Mouse (Mus musculus): ENCODE results near the gene Shank3. TPM values are rescaled to one million over a fixed set of nuclear protein-coding genes. Genes with fewer than 3 reads are reported as not detected.

The Shank3 gene
- total RNA-seq, 2 experiments from 2014 or later, result 35.9 to 40.4 TPM

DNA sequence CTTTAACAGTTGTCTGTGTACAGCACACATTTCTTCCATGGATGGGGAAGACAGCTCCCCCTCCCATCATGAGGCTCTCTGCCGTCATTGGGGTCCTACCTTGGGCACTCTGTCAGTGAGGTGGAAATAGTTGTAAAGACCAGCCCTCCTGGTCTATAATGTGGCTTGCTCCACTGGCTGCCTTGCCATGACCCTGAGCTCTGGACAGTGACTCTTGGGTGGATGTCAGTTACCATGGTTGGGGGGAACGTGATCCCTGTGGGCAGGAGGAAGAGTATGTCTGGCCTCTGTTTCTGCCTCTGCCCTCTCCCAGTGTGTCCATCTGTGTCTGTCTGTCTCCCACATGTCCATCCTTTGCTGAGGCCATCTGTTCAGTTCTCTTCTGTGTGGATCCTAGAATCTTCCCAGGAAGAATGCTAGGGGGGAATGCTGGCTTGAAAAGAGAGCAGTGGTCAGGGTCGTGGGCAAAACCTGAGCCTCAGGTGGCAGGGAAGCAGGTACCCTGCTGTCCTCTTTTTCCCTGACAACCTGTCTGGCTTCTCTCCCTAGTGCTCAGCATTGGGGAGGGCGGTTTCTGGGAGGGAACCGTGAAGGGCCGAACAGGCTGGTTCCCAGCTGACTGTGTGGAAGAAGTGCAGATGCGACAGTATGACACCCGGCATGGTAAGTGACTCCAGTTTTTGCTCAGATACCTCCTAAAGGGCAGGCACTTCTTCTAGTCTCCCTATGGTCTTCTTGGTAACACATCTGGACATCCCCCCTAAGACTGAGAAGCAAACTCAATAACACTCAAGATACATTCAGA is 25.4 kb downstream of the Shank3 start:
- peak in 1 of 2 experiments; percentile 0 for DNase-seq

DNA sequence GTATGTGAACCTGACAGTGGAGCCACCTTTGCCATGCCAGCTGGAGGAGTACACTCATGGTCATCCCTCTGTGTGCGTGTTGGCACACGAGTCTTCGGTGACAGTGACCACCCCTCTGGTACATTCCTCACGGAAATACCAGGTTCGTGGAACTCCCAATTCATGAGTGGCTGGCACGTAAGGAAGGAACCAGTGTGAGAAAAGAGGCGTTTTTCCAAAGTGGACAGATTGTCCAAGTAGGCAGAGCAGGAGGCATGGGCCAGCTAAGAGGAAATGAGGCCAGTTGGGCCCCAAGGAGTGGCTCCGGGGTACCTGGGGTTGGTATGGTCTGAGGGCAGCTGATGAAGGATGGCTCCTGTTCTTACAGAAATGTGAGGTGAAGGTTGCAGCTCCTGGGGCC is 26.0 kb downstream of the Shank3 start:
- DNase-seq, result no peak

DNA sequence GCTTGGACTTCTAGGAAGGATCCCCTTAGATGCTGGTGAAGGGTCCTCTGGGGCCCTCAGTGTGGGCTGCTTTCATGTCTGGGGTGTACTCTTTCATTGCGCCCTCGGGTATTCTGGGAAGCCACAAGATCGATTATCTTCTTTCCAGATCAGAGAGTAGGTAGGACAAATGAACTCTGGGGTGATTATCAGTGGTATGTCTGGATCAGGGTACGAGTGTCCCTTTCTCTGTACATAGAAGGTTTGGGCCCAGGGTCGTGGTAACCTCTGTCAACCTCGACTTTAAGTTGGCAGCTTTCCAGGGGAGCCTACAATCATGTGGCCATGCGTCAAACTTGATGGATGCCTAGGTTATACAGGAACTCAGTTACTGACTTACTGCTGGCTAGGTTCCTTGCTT is 26.5 kb downstream of the Shank3 start:
- peak in 1 of 2 experiments; percentile 2 for DNase-seq

DNA sequence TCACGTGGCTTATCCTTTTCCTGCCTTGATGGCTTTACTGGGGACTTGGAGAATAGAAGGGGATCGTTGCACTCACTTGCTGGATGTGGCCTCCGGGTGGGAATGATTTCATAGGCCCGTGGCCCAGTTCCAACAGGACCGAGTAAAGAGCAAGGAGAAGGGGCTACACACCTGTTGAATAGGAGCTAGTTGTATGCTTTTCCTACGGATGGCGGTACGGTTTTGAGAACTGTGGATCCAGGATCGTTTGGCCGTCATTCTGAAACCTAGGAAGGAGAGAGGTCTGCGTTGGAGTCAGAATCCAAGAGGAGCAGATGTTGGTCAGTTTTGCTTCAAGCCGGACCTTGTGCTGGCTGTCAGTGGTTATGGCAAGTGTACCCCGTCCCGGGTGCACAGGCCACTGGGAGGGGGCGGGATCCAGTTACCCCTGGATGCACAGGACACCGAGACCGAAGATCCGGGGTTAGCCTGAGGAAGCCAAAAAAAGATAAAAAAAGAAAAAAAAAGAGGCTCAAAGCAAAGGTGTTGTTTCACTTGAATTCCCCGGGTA is 27.4 kb downstream of the Shank3 start:
- DNase-seq, result peak in 1 of 2 experiments; percentile 0

DNA sequence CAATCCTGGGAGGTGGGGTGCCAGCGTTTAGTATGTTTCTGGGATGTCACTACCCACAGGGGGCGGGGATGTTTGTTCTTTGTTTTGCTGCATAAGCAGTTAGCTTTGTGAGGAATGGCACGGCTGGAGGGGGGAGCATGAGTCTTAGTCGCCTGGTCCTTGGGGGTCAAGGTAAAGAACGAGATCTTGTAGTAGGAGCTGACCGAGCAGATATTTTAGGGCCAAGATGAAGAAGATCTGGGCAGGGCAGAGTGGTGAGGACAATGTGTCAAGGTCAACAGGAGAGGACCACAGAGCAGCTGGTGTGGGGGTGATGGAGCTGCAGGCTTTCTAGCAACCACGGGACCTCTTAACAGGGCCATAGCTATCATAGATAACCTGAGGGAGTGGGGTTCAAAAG is 28.0 kb downstream of the Shank3 start:
- no peak for DNase-seq

DNA sequence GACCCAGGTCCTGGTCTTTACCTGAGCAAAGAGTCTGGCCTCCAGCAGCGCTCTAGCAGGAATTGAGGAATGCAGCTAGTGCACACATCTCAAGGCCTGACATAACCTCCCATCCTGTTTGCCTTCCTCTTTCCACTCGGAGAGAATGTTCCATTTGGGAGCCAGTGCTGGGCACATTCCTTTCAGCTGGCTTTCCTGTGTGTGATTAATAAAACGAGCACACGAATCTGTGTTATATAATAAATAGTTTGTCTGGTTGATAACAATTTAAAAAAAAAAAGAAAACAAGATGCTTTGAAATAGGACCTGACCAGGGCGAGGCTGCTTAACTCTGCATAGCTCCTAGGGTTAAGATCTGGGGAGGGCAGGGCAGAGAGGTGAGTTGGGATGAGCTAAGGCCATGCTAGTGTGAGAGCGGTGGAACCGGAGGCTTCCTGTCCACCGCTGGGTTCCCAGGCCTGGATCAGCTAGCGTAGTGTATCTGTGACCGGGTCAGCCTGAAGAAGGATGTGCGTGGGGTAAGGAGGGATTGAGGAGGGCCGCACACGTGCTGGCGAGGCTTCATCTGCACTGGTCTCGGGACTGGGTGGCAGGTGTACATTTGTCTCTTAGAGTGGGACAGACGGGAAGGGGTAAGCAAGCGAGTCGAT is 28.9 kb downstream of the Shank3 start:
- DNase-seq, result peak in 1 of 2 experiments; percentile 16

DNA sequence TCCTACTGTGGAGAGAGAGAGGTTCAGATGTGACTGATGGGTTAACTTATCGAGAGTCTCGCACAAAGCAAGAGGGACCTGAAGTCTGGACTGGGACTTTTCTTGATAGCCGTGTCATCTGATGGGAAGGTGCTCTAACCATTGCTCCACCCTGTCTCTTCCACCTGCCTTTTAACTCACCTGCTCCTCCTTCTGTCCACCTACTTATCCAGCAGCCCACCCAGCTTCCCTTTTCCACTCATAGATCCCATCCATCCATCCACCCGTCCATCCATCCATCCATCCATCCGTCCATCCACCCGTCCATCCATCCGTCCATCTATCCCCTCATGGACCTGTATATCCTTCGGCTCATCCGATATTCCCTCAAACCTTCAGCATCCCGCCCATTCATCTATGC is 29.5 kb downstream of the Shank3 start:
- DNase-seq, result no peak

DNA sequence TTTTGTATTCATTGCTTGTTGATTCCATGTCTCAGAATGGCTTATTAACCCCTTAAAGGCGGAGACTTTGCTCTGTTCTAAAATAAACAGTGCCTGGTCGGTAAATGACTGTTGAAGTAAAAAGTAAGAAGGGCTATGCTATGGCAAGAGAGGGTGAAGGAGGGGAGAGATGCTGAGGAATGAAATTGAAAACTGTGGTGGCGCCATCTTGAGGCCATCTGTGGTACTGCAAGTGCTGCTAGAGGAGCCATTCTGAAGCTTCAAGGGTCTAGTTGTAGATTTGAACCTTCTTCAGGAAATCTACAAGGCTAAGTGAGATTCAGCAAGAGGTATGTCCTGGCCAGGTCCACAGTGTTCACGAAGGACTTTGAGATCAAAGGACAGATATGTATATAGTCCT is 30.9 kb downstream of the Shank3 start:
- DNase-seq, result peak in 1 of 2 experiments; percentile 81

DNA sequence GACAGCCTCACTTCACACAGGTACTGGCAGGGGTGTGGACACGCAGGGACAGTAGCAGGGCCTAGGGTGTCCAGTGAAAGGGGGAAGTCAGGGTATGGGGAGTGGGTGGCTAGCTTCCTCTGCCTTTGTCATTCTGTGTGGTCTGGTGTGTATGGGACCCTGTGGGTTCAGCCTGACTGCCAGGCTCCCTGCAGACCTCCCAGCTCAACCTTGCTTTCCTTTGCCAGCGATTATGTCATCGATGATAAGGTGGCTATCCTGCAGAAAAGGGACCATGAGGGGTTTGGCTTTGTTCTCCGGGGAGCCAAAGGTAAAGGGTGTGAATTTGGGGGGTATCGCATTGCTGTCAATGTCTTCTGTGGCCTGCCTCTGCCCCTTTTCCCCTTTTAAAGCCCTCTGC is 32.0 kb downstream of the Shank3 start:
- DNase-seq, result no peak

DNA sequence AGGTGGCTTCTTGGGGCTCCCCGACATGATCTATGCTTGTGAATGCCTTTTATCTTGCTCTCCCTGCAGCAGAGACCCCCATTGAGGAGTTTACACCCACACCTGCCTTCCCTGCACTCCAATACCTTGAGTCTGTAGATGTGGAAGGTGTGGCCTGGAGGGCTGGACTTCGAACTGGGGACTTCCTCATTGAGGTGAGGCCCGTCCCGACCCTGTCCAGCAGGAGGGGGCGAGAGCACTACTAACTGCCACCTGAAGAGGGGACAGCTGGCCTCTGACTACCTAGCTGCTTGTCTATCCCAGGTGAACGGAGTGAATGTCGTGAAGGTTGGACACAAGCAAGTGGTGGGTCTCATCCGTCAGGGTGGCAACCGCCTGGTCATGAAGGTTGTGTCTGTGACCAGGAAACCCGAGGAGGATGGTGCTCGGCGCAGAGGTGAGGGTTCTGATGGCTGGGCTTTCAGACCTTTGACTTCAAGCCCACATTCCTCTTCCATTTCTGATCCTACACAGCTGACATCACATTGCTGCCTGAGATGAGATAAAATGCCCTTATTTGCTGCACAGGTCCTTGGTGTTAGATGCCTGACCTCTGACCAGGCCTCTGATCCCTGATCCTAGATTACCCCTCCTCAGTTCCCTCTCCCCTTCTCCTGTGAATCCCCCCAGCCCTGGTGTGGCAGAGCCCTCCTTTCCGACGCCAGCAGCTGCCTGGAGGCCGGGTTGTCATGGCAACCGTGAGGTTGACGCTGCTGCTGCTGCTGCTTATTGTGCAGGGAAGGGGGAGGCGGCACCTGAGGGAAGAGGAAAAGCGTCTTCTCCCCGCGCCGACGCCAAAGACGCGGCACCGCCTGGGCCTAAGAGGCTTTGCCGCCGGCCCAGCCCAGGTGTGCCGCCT is 32.9 kb downstream of the Shank3 start:
- DNase-seq, result peak in 1 of 2 experiments; percentile 1

DNA sequence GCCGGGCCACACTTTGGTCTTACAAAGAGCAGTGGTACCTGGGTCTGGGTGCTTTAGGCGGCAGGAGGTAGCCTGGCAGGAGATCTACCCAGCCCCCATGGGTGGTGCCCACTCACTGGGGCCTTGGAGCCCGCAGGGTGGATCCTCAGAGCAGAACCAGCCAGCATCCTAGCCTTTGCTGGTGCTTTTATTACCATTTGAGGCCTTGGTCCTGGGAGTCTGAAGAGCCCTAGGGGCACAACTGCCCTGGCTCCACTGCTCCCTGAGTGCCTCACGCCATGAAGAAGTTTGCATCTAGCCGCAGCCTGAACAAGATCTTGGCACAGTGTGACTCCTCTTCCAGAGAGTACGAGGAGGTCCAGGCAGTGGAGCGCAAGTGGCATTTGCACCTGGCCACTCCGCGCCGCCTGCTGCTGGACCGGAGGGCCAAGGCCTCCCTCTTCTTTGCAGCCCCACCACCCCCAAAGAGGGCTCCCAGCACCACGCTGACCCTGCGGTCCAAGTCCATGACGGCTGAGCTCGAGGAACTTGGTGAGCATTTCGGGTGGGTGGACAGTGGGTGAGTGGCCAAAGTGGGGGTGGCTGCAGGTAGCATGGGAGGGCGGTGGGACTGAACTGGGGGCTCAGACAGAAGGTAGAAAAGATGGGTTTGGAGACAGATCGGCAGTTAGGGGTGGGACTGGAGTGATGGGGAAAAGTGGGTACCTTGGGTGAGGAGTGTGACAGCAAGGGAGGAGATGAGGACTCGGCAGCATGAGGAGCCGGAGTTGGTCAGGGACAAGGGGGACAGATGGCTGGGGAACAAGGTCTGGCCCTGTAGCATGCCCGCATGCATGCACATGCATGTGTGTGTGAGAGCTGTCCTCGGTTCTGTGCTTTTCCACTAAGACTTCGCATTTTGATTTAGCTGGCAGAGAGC is 33.8 kb downstream of the Shank3 start:
- peak in 1 of 2 experiments; percentile 0 for DNase-seq

DNA sequence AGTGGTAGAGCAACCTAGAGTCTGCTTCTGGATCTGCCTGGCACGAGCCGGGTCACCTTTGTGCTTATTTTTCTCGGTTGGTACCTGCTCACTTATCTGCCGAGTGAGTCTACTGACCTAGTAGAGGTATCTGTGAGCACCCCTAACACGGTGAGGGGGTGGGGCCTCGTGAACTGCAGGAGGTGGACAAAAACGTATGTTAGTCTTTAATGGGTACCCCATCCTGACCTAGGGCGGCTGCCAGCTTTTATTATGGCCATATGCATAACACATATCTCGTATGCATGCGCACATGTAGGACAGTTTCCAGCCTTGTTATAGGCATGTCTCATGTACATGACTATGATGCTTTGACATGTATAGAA is 34.4 kb downstream of the Shank3 start:
- peak in 1 of 2 experiments; percentile 0 for DNase-seq

DNA sequence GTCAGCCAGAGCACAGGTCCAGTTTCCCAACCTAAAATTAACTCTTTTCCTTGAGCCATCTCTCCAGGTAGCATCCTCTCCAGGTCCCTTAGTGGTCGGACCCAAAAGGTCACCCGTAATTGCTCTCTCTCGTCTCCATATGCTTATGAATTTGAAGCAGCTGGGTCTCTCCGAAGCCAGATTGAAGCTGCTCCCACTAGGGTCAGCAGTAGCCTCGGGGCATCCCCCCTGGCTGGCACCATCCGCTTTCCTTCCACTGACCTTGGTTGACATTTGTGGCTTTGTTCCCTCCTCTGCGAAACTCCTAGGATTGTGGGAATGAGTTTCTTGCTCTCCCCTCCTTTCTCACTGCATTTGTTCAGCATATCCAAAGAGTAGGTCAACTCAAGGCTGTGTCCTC is 44.7 kb downstream of the Shank3 start:
- no peak for DNase-seq

DNA sequence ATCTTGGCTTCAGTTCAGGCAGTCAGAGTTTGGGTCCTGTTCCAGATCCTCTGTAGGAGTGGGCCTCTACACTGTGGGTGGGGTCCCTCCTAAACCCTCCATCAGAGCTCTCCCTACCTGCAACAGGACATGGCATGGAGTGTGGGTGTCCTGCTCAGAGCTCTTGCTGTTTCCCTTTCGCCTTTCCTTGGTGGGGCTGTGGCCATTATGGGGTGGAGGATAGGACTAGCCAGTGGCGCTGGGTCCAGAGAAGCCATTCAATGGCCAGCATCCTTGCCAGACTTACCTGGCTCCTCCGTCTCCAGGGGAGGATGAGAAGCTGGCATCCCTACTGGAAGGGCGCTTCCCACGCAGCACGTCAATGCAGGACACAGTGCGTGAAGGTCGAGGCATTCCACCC is 47.9 kb downstream of the Shank3 start:
- no peak for DNase-seq

DNA sequence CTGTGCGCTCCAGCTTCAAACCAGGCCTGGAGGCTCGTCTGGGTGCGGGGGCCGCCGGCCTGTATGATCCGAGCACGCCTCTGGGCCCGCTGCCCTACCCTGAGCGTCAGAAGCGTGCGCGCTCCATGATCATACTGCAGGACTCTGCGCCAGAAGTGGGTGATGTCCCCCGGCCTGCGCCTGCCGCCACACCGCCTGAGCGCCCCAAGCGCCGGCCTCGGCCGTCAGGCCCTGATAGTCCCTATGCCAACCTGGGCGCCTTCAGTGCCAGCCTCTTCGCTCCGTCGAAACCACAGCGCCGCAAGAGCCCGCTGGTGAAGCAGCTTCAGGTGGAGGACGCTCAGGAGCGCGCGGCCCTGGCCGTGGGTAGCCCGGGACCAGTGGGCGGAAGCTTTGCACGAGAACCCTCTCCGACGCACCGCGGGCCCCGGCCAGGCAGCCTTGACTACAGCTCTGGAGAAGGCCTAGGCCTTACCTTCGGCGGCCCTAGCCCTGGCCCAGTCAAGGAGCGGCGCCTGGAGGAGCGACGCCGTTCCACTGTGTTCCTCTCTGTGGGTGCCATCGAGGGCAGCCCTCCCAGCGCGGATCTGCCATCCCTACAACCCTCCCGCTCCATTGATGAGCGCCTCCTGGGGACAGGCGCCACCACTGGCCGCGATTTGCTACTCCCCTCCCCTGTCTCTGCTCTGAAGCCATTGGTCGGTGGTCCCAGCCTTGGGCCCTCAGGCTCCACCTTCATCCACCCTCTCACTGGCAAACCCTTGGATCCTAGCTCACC is 48.6 kb downstream of the Shank3 start:
- DNase-seq, result no peak

DNA sequence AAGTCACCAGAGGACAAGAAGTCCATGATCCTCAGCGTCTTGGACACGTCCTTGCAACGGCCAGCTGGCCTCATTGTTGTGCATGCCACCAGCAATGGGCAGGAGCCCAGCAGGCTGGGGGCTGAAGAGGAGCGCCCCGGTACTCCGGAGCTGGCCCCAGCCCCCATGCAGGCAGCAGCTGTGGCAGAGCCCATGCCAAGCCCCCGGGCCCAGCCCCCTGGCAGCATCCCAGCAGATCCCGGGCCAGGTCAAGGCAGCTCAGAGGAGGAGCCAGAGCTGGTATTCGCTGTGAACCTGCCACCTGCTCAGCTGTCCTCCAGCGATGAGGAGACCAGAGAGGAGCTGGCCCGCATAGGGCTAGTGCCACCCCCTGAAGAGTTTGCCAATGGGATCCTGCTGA is 49.4 kb downstream of the Shank3 start:
- DNase-seq, result no peak

DNA sequence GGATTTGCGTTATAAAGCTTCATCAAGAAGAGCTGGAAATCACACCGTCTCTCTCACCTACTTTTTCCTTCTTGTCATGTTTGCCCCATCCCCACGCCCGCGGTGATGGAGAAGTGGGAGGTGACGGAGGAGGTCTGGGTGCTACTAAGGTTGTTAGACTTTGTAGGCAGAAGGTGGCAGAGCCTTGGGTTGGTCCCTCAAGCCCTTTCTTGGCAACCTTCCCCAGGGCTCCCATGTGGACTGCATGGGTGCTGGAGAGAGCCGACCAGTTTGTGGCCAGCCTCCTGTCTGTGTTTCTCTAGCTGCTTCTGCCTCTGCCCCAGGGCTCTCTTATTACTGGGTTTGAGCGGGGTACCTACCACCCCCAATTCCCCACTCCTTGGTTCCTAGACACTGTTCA is 51.1 kb downstream of the Shank3 start:
- no peak for DNase-seq

DNA sequence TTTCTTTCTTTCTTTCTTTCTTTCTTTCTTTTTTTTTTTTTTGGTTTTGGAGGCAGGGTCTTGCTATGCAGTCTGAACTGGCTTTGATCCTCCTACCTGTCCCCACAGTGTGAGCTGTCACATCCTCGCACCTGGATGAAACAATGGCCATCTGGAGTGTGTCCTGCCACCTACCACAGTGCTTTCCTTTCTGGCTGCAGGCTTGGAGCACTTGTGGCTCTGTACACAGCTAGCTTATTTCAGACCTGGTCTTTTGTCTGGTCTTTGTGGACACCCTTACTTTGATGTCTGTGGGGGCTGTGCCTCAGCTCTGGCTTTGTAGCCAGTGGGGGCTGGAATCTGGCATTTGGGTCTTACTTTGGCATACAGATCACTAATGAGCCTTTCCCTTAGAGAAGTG is 52.3 kb downstream of the Shank3 start:
- DNase-seq, result no peak

DNA sequence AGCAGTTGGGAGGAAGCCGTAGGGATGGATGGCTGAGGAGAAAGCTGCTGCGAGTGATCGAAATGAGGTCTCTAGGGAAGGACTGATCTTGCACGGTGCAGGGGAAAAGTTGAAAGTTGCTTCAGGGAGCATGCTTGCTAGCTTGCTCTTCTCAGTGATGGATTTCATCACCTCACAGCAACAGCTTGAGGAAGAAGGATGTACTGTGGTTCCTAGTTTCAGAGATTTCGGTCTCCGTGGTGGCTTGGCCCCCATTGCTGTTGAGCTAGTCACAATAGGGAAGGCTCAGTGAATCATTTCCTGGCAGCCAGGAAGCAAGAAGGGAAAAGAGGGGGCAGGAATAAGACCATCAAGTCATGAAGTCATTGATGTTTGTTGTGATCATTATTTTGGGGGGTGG is 56.2 kb downstream of the Shank3 start:
- DNase-seq, result no peak

DNA sequence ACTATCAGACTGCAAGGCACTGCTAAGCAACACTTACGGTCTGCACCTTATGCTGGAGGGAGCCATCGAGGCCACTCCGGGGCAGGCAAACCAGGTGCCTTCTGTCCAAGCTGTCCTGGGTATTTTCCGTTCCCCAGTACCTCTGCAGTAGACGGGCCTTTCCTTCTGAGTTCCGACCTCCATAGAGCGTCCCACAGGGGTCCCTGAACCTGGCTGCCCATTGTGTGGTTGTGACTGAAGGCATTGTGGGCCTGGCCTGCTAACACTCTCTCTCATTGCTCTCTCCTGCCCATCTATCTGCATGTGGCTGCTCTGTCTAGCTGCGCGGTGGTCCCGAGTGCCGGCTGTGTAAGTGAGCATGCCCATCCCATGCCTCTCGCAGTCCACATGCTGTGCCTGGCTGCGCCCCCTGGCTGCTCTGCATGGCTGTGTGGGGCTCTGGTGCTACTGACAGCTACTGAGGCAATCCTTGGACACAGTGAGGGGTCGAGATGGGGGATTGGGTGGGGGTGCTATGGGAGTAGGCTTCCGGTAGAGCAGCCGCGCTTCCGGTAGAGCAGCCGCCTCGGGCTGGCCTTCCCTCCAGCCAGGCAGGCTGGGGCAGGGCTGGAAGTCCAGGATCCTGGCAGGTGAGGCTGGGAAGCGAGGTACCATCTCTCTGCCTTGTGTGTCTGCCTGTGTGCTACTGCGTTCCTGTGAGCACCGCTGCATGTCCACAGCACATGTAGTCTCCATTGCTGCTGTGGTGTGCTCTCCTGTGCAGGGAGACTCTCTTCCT is 57.2 kb downstream of the Shank3 start:
- DNase-seq, result no peak
